Mouse (Mus musculus) kidney, adult 18-20 months (tissue): Measurements from ENCODE around the gene Mllt6.
A peak's percentile ranks its signal among the peaks of the same experiment; 100 is the strongest.

Experiments
- DNase-seq: peaks from one replicate; pipeline ENCODE4 v3.0.0; 2021

Mllt6 gene

DNA sequence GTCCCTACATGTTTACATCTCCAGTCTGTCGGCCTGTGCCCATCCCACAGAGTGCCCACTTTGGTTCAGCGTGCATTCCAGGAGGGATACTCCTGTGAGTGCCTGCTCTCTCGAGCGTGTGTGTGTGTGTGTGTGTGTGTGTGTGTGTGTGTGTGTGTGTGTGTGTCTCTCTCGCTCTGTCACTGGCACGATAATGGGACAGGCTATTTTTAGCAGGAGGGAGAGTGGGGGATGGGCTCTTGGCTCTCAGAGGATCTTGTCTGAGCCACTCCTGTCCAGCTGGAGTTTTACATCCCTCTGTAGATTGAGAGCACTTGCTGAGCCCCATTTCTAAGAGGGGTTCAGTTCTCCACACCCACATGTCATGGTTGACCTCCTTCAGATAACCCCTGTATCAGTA lies 6.6 kb downstream of the Mllt6 start:
- peak; percentile 37 for DNase-seq

DNA sequence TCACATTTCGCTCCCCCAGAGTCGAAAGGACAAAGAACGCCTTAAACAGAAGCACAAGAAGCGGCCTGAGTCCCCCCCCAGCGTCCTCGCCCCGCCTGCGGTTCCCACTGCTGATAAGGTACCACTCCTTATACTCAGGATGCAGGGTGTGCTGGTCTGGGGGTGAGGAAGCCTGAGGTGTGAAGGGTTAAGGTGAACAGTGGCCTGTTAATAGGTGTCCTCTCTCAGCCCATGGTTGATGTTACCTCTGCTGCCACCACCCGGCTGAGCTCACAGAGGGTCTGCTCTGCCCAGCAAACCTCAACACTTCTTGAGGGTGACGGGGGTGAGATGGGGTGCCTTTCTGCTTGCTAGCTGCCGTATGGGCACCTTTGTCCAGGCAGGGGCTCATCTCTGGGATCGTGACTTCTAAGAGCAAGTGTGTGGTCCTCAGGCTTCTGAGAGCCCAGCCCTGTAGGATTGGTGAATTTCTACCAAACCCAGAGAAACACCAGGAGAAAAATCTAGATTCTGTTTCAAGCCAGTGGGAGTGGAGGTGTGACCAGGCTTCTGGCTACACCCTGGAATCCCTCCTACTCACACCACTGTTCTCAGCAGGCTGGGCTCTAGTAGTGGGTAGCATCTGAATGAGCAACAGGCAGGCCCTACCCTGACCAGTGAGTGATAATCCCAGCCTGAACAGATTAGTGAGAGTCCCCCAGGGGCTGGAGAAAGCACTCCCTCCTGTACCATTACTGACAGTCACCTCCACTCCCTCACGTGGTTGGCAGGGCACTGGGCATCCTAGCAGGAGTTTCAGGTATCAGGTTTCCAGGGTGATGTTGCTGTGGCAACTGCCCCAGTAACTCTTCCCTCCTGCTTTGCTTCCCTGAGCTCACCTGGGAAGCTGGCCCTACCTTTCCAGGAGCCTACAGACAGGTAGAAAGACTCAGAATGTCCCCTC lies 7.3 kb downstream of the Mllt6 start:
- no peak for DNase-seq

DNA sequence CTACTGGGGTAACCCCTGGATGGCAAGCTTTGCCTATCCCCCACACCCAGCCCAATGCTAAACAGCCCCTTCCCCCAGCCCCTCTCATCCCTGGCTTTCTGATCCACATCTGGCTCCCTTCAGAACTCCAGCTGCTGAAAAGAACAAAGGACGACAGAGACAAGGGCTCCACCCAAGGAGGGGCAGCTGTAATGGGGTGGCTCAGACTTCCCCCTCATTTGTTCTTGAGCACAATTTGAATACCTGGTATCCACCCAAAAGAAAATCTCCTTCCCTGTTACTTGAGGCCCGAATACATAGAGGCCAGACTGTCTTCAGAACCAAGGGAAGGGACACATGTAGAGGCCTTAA lies 7.9 kb downstream of the Mllt6 start:
- DNase-seq: no peak

DNA sequence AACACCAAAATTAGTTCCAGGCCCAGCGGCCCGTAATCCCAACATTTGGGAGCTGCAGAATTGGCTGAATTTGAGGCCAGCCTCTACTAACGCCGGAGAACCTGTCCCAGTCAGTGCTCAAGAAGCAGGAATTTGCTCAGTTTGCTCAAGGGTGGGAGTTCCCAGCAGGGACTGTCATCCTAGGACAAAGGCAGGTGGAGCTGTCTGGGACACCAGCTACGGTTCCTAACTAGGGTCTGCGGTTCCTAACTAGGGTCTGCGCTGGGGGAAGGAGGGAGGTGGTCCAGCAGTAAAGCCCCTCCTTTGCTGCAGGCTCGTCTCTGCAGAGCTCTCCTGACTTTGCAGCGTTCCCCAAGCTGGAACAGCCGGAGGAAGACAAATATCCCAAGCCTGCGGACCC lies 9.9 kb downstream of the Mllt6 start:
- DNase-seq: no peak

DNA sequence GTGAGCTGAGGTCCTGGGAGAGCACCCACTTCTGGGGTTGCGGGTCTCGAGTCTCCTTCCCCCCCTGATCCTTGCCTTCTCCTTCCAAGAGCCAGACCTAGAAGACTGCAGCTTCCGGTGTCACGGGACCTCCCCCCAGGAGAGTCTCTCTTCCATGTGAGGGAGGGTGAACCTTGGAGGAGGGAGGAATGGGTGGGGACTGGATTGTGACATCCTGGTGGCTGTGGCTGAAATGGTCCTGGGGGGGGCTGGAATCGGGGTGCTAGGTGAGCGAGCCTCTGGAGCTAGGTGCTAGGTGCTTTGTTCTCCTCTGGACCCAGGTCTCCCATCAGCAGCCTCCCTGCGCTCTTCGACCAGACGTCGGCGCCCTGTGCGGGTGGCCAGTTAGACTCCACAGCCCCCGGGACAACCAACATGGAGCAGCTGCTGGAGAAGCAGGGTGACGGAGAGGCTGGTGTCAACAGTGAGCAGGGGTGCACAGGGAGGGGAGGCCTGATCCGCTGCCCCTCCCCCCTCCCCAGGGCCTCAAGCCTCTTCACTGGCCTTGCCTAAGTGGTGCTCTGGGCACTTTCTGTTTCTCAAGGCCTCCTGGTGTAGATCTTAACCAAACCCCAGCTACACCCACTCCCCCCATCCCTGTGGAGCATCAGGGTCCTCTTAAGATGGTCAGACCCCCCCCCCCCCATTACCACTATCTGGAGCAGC lies 13.0 kb downstream of the Mllt6 start:
- DNase-seq: no peak

DNA sequence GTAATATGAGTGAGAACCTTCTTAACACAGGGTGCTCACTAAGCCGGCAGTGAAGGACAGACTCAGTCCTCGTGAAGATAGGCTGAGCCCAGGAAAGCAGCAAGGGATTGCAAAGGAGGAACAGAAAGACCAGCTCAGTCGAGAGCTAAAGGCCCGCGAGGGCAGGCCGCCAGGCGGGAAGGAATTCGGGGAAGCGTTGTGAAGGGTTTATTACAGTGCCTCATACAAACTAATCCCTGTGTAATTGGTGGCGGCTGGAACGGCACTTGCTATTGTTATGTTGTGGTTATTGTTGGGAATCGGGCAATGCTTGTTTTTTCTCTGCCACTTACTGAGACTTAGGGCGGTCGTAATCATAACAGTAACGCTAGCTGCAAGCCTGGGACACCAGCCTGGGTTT lies 14.2 kb downstream of the Mllt6 start:
- no peak for DNase-seq

DNA sequence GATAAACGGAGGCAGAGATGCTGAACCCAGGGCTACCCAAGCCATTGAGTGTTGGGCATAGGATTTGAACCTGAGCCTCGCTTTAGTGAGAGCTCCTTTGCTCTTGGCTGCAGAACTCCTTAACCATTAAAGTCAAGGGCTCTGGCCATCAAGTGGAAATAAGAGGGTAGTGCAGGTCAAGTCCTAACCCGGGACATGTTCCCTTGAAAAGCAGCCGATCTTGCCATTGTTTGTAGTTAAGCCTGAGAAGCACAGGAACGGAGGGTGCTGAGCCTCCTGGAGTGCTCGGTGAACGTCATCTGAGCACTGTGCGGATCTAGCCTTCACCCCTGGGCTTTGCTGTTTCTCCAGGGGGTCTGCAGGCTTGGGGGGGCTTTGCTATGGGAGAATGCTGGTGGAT lies 14.6 kb downstream of the Mllt6 start:
- no peak for DNase-seq

DNA sequence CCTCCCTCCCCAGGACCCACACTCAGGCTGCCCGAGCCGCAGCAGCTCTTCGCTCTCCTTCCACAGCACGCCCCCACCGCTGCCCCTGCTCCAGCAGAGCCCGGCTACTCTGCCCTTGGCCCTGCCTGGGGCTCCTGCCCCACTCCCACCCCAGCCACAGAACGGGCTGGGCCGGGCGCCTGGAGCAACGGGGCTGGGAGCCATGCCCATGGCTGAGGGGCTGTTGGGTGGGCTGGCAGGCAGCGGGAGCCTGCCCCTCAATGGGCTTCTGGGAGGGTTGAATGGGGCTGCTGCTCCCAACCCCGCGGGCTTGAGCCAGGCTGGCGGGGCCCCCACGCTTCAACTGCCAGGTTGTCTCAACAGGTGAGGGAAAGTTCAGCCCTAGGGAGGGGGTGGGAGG lies 15.1 kb downstream of the Mllt6 start:
- no peak for DNase-seq

DNA sequence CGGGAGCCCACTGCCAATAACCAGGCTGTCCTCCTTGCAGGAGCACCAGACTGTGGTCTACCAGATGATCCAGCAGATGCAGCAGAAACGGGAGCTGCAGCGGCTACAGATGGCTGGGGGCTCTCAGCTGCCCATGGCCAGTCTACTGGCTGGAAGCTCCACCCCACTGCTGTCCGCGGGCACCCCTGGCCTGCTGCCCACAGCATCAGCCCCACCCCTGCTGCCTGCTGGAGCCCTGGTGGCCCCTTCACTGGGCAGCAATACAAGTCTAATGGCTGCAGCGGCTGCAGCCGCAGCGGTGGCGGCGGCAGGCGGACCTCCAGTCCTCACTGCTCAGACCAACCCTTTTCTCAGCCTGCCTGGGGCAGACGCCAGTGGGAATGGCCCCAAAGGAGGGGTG lies 17.2 kb downstream of the Mllt6 start:
- no peak for DNase-seq

DNA sequence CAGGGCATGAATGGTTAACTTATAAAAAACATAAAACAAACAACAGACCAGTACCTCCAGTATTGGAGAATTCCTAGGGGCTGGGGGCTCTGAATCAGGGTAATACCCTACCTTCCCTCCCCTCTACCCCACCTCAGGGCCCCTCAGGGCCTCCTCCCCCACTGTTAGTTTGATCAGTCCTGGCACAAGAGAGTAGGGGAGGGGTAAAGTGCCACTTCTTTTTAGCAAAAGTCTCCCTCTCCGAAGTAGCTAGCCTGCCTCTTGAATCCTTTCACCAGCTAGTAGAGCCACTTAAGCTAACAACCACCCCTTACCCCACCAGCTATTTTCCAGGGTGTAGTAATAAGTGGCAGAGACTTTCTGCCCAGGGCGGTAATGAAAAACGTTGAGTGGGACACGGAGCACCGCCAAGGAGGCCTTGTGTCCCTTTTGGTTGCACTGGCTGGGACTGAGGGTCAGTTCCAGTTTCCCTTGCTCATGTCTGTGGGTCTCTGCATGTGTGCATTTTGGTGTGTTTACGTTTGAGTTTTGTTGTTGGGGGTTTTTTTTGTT lies 19.4 kb downstream of the Mllt6 start:
- no peak for DNase-seq

DNA sequence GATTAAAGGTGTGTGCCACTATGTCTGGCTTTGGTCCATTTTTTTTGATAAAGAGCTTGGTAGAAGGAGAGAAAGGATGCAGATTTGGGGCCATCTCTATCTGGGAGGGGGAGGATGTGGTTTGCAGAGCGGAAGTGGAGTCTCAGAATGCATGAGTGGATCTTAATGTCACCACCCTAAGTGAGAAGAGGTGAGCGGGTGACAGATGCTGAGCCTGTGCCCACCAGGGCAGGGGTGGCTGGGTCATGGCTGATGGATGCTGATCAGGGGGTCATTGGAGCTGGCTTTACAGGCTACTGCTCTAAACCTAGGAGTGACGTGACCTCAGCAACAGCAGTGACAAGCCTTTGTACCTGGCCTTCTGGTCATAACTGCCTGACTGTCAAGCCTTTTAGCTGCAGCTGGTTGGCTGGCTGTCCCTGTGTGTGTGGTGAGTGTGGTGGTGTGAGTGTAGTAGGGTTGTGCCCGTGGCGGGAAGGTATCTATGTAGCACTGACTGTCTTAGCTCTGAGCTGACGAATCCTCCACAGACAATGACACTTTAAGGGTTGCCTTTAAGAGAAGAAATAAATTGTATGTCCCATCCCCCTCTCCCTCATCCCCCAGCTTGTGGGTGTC lies 21.0 kb downstream of the Mllt6 start:
- DNase-seq: no peak

DNA sequence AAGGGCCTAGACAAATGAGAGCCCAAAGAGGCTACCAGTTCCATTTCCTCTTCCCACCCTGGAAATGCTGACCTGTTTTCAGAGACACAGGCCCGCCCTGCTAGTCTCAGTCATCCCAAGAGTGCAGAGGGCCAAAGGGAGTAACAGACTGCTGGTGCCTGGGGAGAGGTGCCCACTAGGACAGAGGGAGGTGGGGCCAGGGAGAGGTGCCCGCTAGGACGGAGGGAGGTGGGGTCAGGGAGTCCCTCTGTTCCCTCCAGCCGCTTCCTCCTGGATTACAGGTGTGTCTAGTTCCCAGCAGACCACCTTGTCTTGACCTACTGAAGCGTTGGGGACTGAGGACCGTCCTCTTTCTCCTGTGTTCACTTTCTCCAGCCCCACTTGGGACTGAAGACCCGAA lies 21.6 kb downstream of the Mllt6 start:
- DNase-seq: no peak

DNA sequence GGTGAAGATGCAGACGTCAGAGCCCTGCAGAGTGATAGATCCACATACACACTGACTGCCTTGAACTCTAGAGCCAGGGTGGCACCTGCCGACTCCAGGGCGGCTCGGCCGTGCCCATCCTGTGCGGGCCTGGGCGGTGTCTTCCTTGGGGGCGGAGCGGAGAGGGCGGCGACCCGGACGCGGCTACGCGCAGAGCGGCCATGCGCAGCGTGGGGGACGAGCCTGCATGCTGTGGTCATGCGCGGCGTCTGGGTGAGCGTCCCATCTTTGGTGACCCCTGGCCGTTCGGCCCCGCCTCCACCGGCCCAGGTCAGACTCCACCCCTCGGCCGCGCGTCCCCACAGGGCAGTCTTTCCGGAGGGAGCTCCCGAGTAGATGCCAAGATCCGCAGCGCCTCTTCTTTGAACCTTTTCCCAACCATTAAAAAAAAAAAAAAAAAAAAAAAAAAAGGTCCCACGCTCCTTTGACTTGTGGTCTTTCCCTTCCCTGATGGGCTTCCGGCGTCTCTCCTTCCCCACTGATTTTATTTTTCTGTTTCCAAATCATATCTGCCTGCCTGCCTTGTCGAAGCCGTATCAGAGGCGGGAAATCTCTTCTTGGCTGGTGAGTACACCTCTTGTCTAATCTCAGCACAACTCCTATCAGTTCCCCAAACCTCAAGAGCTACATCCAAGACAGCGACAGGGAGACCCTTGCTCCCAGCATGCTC lies 22.6 kb downstream of the Mllt6 start, which contains the start of gene Cisd3:
Gene Cisd3 (plus strand): TSS at position 214 of the 709 bp plus-strand sequence.
- DNase-seq: peak; percentile 96

DNA sequence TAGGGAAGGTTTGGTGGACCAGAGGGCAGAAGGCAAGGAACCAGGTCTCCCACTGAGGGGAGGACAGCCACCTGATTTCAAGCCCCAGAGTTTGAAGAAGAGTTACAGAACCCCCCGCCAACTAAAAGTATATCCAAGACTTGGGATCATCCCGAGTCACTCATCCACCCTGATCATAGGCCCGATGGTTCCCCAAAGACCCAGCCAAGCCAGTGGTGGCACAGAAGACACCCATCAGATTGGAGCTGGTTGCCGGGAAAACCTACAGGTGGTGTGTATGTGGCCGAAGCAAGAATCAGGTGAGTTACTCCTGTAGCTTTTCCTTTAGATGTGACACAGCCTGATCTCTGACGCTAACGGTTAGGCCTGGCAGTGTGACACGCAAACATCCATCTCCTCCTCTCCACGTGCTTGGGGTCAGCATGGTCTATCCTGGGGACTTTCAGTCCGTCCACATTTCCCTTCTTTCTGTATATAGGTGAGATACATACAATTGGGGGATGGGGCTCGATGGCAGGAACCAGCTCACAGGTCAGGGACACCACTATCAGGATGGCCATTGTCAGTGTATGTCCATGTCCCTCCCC lies 23.2 kb downstream of the Mllt6 start:
- DNase-seq: peak; percentile 35

DNA sequence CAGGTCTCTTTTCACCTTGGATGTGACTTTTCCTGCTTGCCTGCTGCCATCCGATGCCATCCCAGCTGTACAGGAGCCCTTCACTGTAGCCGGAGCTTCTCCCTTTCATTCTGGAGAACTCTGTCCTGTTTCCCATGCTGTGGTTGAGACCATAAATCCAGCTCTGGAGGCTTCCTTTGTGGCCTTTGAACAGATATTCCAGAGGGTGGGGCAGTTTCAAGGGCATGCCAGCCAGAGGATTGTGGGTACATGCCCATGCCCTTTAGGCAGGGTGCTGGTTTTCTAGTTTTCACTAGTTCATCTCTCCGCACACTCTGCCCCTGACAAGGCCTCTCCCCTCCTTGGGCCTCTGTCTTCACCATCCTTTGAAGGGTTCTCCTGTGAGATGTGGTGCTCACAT lies 23.8 kb downstream of the Mllt6 start:
- DNase-seq: peak; percentile 48

DNA sequence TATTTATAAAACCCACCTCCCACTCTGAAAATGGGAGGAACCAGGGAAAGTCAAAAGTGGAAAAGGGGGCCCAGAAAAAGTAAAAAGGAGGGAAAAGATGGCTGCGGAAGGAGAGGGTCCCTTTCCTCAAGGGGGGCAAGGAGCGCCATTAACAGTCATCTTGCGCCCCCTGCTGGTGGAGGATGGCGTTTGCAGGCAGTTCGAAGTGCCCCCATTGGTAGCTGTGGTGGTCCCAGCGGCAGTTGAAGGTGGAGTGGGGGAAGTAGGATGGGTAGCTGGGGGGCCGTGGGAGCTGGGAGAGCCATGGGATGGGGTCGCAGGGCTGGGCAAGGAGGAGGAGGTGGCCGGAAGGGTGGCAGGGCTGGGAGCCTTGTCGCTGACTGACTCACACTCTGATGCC lies 26.6 kb downstream of the Mllt6 start:
- peak; percentile 58 for DNase-seq

DNA sequence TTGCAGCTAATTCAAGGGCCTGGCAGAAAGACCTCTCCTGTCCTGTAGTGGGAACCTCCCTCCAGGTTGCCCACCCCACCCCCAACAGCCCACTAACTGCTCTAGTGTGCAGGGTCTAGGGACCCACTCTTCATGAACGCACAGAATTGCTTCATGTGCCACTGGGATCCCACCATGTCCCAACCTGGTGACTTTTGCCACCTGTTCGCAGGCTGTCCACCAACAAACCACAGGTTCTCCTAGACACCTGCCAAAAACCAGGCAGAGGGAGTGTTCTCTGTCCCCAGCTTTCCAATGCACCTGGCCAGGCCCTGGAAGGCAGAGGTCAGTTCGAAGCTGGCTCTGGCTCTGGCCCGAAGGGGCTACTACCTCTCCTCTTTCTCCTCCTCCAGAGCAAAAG lies 31.2 kb downstream of the Mllt6 start:
- no peak for DNase-seq

DNA sequence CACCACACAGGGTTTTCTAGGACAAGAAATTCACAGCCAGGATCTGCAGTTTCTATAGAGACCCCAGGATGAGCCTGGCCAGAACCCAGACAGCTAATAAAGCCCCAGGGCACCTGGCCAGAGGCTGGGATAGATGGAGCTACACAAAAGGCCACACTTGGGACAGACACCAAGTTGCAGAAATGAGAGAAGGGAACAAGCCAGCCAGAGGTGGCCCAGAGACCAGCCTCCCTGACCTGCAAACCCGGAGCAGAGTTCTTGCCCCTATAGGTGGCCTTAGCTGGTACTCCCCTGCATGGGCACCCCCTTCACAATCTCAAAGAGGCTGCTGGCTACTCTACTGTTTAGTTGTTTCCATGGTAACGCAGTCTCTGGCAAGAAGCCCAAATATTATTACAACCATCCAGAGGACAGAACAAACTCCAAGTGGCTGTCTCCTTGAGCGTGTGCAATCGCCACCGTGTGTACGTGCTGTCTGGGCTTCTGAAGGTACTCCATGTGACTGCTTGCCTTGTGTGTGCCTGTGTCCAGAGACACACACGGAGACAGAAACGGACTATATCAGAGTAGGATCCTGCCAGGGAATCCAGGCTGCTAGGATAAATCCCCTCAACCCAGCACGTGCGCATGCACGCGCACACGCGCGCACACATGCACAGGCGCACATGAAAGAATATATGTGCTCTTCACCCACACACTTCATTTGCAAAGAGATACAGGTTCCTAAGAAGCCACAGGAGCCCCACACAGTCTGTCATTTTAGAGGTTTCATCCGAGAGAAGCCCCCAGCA lies 31.9 kb downstream of the Mllt6 start:
- DNase-seq: no peak

DNA sequence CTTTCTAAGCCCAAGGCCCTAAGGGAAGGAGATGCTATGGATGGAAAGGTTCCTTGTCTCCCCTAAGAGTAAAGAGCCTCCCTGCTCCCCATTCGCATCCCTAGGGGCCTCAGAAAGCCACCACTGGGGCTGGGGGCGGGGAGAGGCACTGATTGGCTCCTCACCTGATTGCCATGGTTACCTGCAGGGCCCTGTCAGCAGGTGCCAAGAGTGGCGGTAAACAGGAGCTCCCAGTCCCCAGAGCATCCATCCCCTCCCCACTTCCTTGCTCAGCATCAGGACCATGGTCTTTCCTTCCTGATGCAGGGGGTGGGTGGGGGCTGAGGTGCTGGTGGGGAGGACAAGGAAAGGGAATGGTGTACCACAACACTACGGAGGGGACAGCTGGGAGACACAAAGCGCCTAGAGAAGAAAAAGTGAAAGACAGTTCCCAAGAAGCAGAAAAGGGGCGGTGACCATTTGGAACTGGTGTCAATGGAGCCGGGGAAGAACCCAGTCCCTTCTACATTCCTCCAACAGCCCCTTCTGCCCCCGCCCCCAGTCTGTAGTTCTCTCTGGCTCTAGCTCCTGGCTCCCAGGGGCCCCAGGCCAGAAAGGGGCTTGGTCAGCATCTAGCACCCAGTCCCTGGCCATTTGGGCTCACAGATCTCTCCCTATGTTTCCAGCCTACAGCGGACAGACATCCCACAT lies 32.6 kb downstream of the Mllt6 start:
- no peak for DNase-seq

DNA sequence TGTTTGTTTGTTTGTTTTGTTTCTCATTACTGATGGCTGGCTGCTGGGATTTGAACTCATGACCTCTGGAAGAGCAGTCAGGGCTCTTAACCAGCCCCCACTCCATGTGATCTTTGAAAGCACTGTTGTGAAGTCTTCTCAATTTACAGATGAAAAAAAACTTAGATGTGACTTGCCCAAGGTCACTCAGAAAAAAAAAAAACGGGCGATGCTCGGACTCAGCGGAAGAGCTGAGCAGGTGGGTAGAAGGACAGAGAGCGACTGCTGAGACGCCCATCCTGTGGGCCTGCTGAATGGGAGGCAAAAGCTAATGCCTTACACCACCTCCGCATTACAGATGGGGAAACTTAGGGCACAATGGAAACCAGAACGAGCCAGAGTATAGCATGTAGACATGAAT lies 33.5 kb downstream of the Mllt6 start:
- DNase-seq: no peak
